Mouse (Mus musculus): ENCODE results near the gene Pld3. TPM values are rescaled to one million over a fixed set of nuclear protein-coding genes. Genes with fewer than 3 reads are reported as not detected.

The Pld3 gene
- polyA plus RNA-seq, 1 experiment from 2014 or later, result 109 TPM

GRCm38 (mm10) chr7:27520599-27520998 is 32.4 kb downstream of the Pld3 start:
- Histone ChIP-seq H3K4me1 (replicated peaks; ENCODE audit: insufficient read depth, low read length) (no peaks in the 10 kb centered on the region), H3K4me3 (replicated peaks; ENCODE audit: low read depth, low read length) (no peak overlapping the region), H3K27ac (no peak overlapping the region), H3K9me3 (replicated peaks; ENCODE audit: low read length) (no peaks in the 10 kb centered on the region), H3K27me3 (ENCODE audit: insufficient read depth, low read length) (no peaks in the 10 kb centered on the region), H3K4me2 (ENCODE audit: low read length) (no peak overlapping the region), H3K36me3 (ENCODE audit: insufficient read depth, low read length) (peaks cover 8% of the 10 kb centered on the region; the same call in 1 of the 2 replicates), H3K9ac (ENCODE audit: low read depth, low read length) (no peak overlapping the region)
- 62% methylated on average over 1 of the region's 1 CpGs for WGBS
- no peak for TF ChIP-seq CTCF (IDR thresholded peaks at IDR 0.05; ENCODE audit: low read depth)
- ATAC-seq (replicated peaks; ENCODE audit: low FRiP score, low read depth) (no peak), DNase-seq (ENCODE audit: low spot score) (peak; percentile 16)

- H3K36me3 ChIP-seq (ENCODE audit: insufficient read depth, low read length), result peaks cover 8% of the 10 kb centered on the region; the same call in 1 of the 2 replicates
- H3K27ac ChIP-seq, result no peak overlapping the region
- ATAC-seq (replicated peaks; ENCODE audit: low FRiP score, low read depth) (no peak), DNase-seq (ENCODE audit: low spot score) (no peak)
- no peaks in the 10 kb centered on the region for H3K9me3 ChIP-seq (replicated peaks; ENCODE audit: low read length)
- H3K4me2 ChIP-seq (ENCODE audit: low read length), result no peak overlapping the region
- H3K4me1 ChIP-seq (replicated peaks; ENCODE audit: insufficient read depth, low read length), result no peaks in the 10 kb centered on the region
- TF ChIP-seq CTCF (IDR thresholded peaks at IDR 0.05; ENCODE audit: low read depth), result peak; percentile 19; the same call in 1 of the 2 replicates
- H3K4me3 ChIP-seq (replicated peaks; ENCODE audit: low read depth, low read length), result no peak overlapping the region
- no peak overlapping the region for H3K9ac ChIP-seq (ENCODE audit: low read depth, low read length)
- no peaks in the 10 kb centered on the region for H3K27me3 ChIP-seq (ENCODE audit: insufficient read depth, low read length)
Observed at GRCm38 (mm10) chr7:27520104-27520503, 32.9 kb downstream of the Pld3 start.

DNA sequence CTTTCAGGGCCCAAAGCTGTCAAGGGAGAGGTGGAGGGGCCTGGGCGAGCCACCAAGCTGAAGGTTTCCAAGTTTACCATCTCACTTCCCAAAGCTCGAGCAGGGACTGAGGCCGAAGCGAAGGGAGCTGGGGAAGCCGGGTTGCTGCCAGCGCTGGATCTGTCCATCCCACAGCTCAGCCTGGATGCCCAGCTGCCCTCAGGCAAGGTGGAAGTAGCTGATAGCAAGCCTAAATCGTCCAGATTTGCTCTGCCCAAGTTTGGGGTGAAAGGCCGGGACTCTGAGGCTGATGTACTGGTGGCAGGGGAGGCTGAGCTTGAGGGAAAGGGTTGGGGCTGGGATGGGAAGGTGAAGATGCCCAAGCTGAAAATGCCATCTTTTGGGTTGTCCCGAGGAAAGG is 34.7 kb downstream of the Pld3 start:
- Histone ChIP-seq H3K9me3 (replicated peaks; ENCODE audit: low read length) (no peaks in the 10 kb centered on the region), H3K9ac (ENCODE audit: low read depth, low read length) (no peak overlapping the region), H3K4me3 (replicated peaks; ENCODE audit: low read depth, low read length) (no peak overlapping the region), H3K36me3 (ENCODE audit: insufficient read depth, low read length) (peaks cover 8% of the 10 kb centered on the region; the same call in 1 of the 2 replicates), H3K4me1 (replicated peaks; ENCODE audit: insufficient read depth, low read length) (no peaks in the 10 kb centered on the region), H3K27ac (no peak overlapping the region), H3K27me3 (ENCODE audit: insufficient read depth, low read length) (no peaks in the 10 kb centered on the region), H3K4me2 (ENCODE audit: low read length) (no peak overlapping the region)
- no peak for TF ChIP-seq CTCF (IDR thresholded peaks at IDR 0.05; ENCODE audit: low read depth)
- no peak for DNase-seq (ENCODE audit: low spot score)
- WGBS, result 86% methylated on average over 9 of the region's 9 CpGs
- no peak for ATAC-seq (replicated peaks; ENCODE audit: low FRiP score, low read depth)

DNA sequence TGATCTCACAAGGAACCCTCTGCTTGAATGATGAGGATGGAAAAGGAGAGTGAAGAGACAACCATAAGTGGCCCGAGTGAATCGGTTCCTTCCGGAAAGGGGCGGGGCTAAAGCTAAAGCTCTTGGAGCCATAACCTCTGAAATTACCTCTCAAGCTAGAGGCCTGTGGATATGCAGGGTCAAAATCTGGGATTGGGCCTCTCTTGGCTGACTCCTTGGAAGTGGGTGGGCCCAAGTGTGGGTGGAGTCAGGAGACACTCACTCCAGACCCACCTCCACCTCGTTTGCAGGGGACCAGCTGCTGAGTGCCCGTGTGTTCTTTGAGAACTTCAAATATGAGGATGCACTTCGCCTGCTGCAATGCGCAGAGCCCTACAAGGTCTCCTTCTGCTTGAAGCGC is 38.1 kb downstream of the Pld3 start:
- 60% methylated on average over 9 of the region's 9 CpGs for WGBS
- no peaks in the 10 kb centered on the region for H3K27me3 ChIP-seq (ENCODE audit: insufficient read depth, low read length)
- H3K9me3 ChIP-seq (replicated peaks; ENCODE audit: low read length), result no peaks in the 10 kb centered on the region
- no peak for TF ChIP-seq CTCF (IDR thresholded peaks at IDR 0.05; ENCODE audit: low read depth)
- H3K36me3 ChIP-seq (ENCODE audit: insufficient read depth, low read length), result peaks cover 8% of the 10 kb centered on the region; the same call in 1 of the 2 replicates
- H3K4me3 ChIP-seq (replicated peaks; ENCODE audit: low read depth, low read length), result no peak overlapping the region
- H3K9ac ChIP-seq (ENCODE audit: low read depth, low read length), result no peak overlapping the region
- no peak overlapping the region for H3K27ac ChIP-seq
- no peak for DNase-seq (ENCODE audit: low spot score)
- H3K4me1 ChIP-seq (replicated peaks; ENCODE audit: insufficient read depth, low read length), result no peaks in the 10 kb centered on the region
- no peak for ATAC-seq (replicated peaks; ENCODE audit: low FRiP score, low read depth)
- H3K4me2 ChIP-seq (ENCODE audit: low read length), result no peak overlapping the region

DNA sequence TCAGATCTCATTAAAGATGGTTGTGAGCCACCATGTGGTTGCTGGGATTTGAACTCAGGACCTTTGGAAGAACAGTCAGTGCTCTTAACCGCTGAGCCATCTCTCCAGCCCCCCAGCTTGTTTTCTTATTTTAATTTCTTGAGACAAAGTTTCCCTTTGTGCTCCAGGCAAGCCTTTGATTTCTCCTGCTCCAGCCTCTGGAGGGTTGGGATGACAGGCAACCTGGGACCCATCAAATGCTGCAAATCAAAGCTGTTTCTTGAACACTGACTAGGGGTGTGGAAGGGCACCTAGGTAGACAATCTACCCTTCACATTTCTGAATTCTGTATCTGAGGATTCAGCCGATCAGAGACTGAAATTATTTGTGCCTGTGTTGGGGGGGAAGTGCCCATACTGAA is 42.2 kb downstream of the Pld3 start:
- H3K4me3 ChIP-seq (replicated peaks; ENCODE audit: low read depth, low read length), result no peak overlapping the region
- peaks cover 6% of the 10 kb centered on the region for H3K4me1 ChIP-seq (replicated peaks; ENCODE audit: insufficient read depth, low read length)
- no peak overlapping the region for H3K9ac ChIP-seq (ENCODE audit: low read depth, low read length)
- ATAC-seq (replicated peaks; ENCODE audit: low FRiP score, low read depth) (no peak), DNase-seq (ENCODE audit: low spot score) (no peak)
- no peak overlapping the region for H3K27ac ChIP-seq
- TF ChIP-seq CTCF (IDR thresholded peaks at IDR 0.05; ENCODE audit: low read depth), result no peak
- no peaks in the 10 kb centered on the region for H3K36me3 ChIP-seq (ENCODE audit: insufficient read depth, low read length)
- H3K4me2 ChIP-seq (ENCODE audit: low read length), result no peak overlapping the region
- no peaks in the 10 kb centered on the region for H3K27me3 ChIP-seq (ENCODE audit: insufficient read depth, low read length)
- 83% methylated on average over 2 of the region's 2 CpGs for WGBS
- no peaks in the 10 kb centered on the region for H3K9me3 ChIP-seq (replicated peaks; ENCODE audit: low read length)

GRCm38 (mm10) chr7:27508648-27509005 is 44.4 kb downstream of the Pld3 start:
- Histone ChIP-seq H3K27ac (peak overlapping the region; percentile 100), H3K4me2 (ENCODE audit: low read length) (peak overlapping the region; percentile 69), H3K4me3 (replicated peaks; ENCODE audit: low read depth, low read length) (peak overlapping the region; percentile 55), H3K4me1 (replicated peaks; ENCODE audit: insufficient read depth, low read length) (peaks cover 6% of the 10 kb centered on the region), H3K9me3 (replicated peaks; ENCODE audit: low read length) (no peaks in the 10 kb centered on the region), H3K27me3 (ENCODE audit: insufficient read depth, low read length) (no peaks in the 10 kb centered on the region), H3K9ac (ENCODE audit: low read depth, low read length) (0 out of 2 replicates have a peak overlapping the region, but pooled peaks have one; percentile 37), H3K36me3 (ENCODE audit: insufficient read depth, low read length) (no peaks in the 10 kb centered on the region)
- DNase-seq (ENCODE audit: low spot score), result peak; percentile 86
- peak; percentile 78 for TF ChIP-seq CTCF (IDR thresholded peaks at IDR 0.05; ENCODE audit: low read depth)
- ATAC-seq (replicated peaks; ENCODE audit: low FRiP score, low read depth), result peak; percentile 61
- whole genome bisulfite sequencing, result 19% methylated on average over 6 of the region's 6 CpGs
